Mouse (Mus musculus): ENCODE results near the gene Inpp5d. TPM values are rescaled to one million over a fixed set of nuclear protein-coding genes. Genes with fewer than 3 reads are reported as not detected.

The Inpp5d gene
- polyA plus RNA-seq, 1 experiment = 278 TPM

GRCm38 (mm10) chr1:87649958-87650474 is 29.9 kb downstream of the Inpp5d start:
- TF ChIP-seq CTCF (IDR thresholded peaks at IDR 0.05; ENCODE audit: borderline replicate concordance, control insufficient read depth, extremely low read depth, insufficient read depth, low read length, poor library complexity) (no peak), POLR2A (IDR thresholded peaks at IDR 0.05; ENCODE audit: control insufficient read depth, extremely low read depth, insufficient read depth, low read length, poor library complexity) (no peak)
- WGBS = 82% methylated on average over 8 of the region's 8 CpGs
- Histone ChIP-seq H3K27ac (ENCODE audit: control insufficient read depth, insufficient read depth, low read length) (no peak overlapping the region), H3K36me3 (ENCODE audit: control insufficient read depth, insufficient read depth, low read length) (no peaks in the 10 kb centered on the region), H3K4me1 (replicated peaks; ENCODE audit: control insufficient read depth, insufficient read depth, low read length) (peaks cover 17% of the 10 kb centered on the region), H3K4me3 (ENCODE audit: control insufficient read depth, insufficient read depth, low read length) (no peak overlapping the region), H3K27me3 (ENCODE audit: control insufficient read depth, insufficient read depth, low read length) (no peaks in the 10 kb centered on the region)
- no peak for DNase-seq

- no peaks in the 10 kb centered on the region for H3K36me3 ChIP-seq (ENCODE audit: control insufficient read depth, insufficient read depth, low read length)
- TF ChIP-seq POLR2A (IDR thresholded peaks at IDR 0.05; ENCODE audit: control insufficient read depth, extremely low read depth, insufficient read depth, low read length, poor library complexity) = no peak
- no peak for TF ChIP-seq CTCF (IDR thresholded peaks at IDR 0.05; ENCODE audit: borderline replicate concordance, control insufficient read depth, extremely low read depth, insufficient read depth, low read length, poor library complexity)
- no peak overlapping the region for H3K27ac ChIP-seq (ENCODE audit: control insufficient read depth, insufficient read depth, low read length)
- H3K4me1 ChIP-seq (replicated peaks; ENCODE audit: control insufficient read depth, insufficient read depth, low read length) = peaks cover 19% of the 10 kb centered on the region
- no peaks in the 10 kb centered on the region for H3K27me3 ChIP-seq (ENCODE audit: control insufficient read depth, insufficient read depth, low read length)
- 22% methylated on average over 8 of the region's 8 CpGs for WGBS
- peak; percentile 26 for DNase-seq
- no peak overlapping the region for H3K4me3 ChIP-seq (ENCODE audit: control insufficient read depth, insufficient read depth, low read length)
Measured at GRCm38 (mm10) chr1:87650611-87651079, 30.5 kb downstream of the Inpp5d start.

- DNase-seq = no peak
- peaks cover 22% of the 10 kb centered on the region for H3K4me1 ChIP-seq (replicated peaks; ENCODE audit: control insufficient read depth, insufficient read depth, low read length)
- 94% methylated on average over 1 of the region's 1 CpGs for WGBS
- no peak overlapping the region for H3K4me3 ChIP-seq (ENCODE audit: control insufficient read depth, insufficient read depth, low read length)
- no peak overlapping the region for H3K27ac ChIP-seq (ENCODE audit: control insufficient read depth, insufficient read depth, low read length)
- H3K27me3 ChIP-seq (ENCODE audit: control insufficient read depth, insufficient read depth, low read length) = no peaks in the 10 kb centered on the region
- TF ChIP-seq CTCF (IDR thresholded peaks at IDR 0.05; ENCODE audit: borderline replicate concordance, control insufficient read depth, extremely low read depth, insufficient read depth, low read length, poor library complexity) (no peak), POLR2A (IDR thresholded peaks at IDR 0.05; ENCODE audit: control insufficient read depth, extremely low read depth, insufficient read depth, low read length, poor library complexity) (no peak)
- no peaks in the 10 kb centered on the region for H3K36me3 ChIP-seq (ENCODE audit: control insufficient read depth, insufficient read depth, low read length)
Measured at GRCm38 (mm10) chr1:87651436-87651835, 31.3 kb downstream of the Inpp5d start.

DNA sequence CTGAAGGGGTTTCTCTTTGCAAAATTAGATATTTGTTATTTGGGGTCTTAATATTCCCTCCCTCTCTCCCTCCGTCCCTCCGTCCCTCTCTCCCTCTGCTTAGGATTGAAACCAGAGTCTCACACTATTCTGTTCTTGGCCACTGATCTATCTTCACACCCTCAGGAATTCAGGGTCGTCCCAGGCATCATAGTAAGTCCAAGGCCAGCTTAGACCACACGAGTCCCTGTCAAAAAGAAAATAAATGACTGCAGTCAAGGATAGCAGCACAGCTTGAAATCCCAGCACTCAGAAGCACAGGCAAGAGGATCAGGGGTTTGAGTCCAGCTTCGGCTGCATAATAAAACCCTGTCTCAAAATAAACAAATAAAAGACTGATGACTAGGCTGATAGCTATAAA is 35.0 kb downstream of the Inpp5d start:
- Histone ChIP-seq H3K27me3 (ENCODE audit: control insufficient read depth, insufficient read depth, low read length) (no peaks in the 10 kb centered on the region), H3K4me1 (replicated peaks; ENCODE audit: control insufficient read depth, insufficient read depth, low read length) (peaks cover 46% of the 10 kb centered on the region), H3K4me3 (ENCODE audit: control insufficient read depth, insufficient read depth, low read length) (no peak overlapping the region), H3K36me3 (ENCODE audit: control insufficient read depth, insufficient read depth, low read length) (no peaks in the 10 kb centered on the region), H3K27ac (ENCODE audit: control insufficient read depth, insufficient read depth, low read length) (peak overlapping the region; percentile 47; the same call in 1 of the 2 replicates)
- TF ChIP-seq POLR2A (IDR thresholded peaks at IDR 0.05; ENCODE audit: control insufficient read depth, extremely low read depth, insufficient read depth, low read length, poor library complexity) (no peak), CTCF (IDR thresholded peaks at IDR 0.05; ENCODE audit: borderline replicate concordance, control insufficient read depth, extremely low read depth, insufficient read depth, low read length, poor library complexity) (no peak)
- no peak for DNase-seq
- 88% methylated on average over 5 of the region's 5 CpGs for WGBS

DNA sequence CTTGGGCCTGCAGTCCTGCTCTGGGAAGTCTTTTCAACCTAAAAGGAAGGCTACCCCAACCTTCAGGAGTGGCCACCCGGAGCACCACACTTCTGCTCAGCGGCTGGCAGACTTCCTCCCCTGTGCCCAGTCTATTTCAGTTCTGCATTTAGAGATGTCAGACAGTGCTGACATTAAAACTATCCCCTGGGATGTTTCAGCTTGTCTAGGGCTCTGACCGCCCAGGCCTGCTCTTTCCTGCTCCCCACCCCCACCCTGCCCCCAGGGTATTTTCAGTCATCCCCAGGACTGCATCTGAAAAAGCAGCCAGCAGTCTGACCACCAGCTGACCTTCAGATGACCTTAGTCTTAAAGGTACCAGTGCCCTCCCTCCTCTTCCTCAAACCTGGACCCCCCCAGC is 38.0 kb downstream of the Inpp5d start:
- 58% methylated on average over 3 of the region's 3 CpGs for WGBS
- Histone ChIP-seq H3K36me3 (ENCODE audit: control insufficient read depth, insufficient read depth, low read length) (no peaks in the 10 kb centered on the region), H3K4me3 (ENCODE audit: control insufficient read depth, insufficient read depth, low read length) (no peak overlapping the region), H3K4me1 (replicated peaks; ENCODE audit: control insufficient read depth, insufficient read depth, low read length) (peaks cover 41% of the 10 kb centered on the region), H3K27ac (ENCODE audit: control insufficient read depth, insufficient read depth, low read length) (no peak overlapping the region), H3K27me3 (ENCODE audit: control insufficient read depth, insufficient read depth, low read length) (no peaks in the 10 kb centered on the region)
- no peak for TF ChIP-seq POLR2A (IDR thresholded peaks at IDR 0.05; ENCODE audit: control insufficient read depth, extremely low read depth, insufficient read depth, low read length, poor library complexity)
- TF ChIP-seq CTCF (IDR thresholded peaks at IDR 0.05; ENCODE audit: borderline replicate concordance, control insufficient read depth, extremely low read depth, insufficient read depth, low read length, poor library complexity) = no peak
- no peak for DNase-seq

- TF ChIP-seq POLR2A (IDR thresholded peaks at IDR 0.05; ENCODE audit: control insufficient read depth, extremely low read depth, insufficient read depth, low read length, poor library complexity) (no peak), CTCF (IDR thresholded peaks at IDR 0.05; ENCODE audit: borderline replicate concordance, control insufficient read depth, extremely low read depth, insufficient read depth, low read length, poor library complexity) (no peak)
- no peak overlapping the region for H3K4me3 ChIP-seq (ENCODE audit: control insufficient read depth, insufficient read depth, low read length)
- no peak for DNase-seq
- WGBS = 35% methylated on average over 2 of the region's 2 CpGs
- H3K4me1 ChIP-seq (replicated peaks; ENCODE audit: control insufficient read depth, insufficient read depth, low read length) = peaks cover 41% of the 10 kb centered on the region
- H3K27me3 ChIP-seq (ENCODE audit: control insufficient read depth, insufficient read depth, low read length) = no peaks in the 10 kb centered on the region
- no peak overlapping the region for H3K27ac ChIP-seq (ENCODE audit: control insufficient read depth, insufficient read depth, low read length)
- no peaks in the 10 kb centered on the region for H3K36me3 ChIP-seq (ENCODE audit: control insufficient read depth, insufficient read depth, low read length)
Measured at GRCm38 (mm10) chr1:87658485-87658884, 38.4 kb downstream of the Inpp5d start.
